Mouse (Mus musculus) forebrain, embryonic 14.5 days (tissue): ENCODE results near the gene Bcorl1. TPM values are rescaled to one million over a fixed set of nuclear protein-coding genes. Genes with fewer than 3 reads are reported as not detected.
"Not testable (repeated sequence)": the region's sequence is repeated elsewhere in the genome, so short reads cannot be mapped to it uniquely, and the experiment has no call there.

Source experiments
- ATAC-seq: fragments of 200-750 bp; cut with Nextera tagmentation; 2 replicates; pipeline ENCODE4 v1.8.0; 2017; ENCODE audit warnings: mild to moderate bottlenecking, moderate library complexity
- DNase-seq: peaks from one replicate; pipeline ENCODE4 v3.0.0-alpha.2; 2015; ENCODE audit warnings: low spot score
- H3K27ac ChIP-seq: fragments of 300-500 bp; sonication (generic); 2 replicates; pipeline ENCODE4 v1.5.1; 2014; ENCODE audit warnings: low read depth, mild to moderate bottlenecking, control low read depth, low read length, moderate library complexity
- H3K27me3 ChIP-seq: fragments of 300-500 bp; sonication (generic); replicated peaks from 2 replicates; pipeline ENCODE4 v1.6.1; 2014; ENCODE audit warnings: low read length, control low read depth, mixed read lengths; ENCODE audit not compliant: control insufficient read depth, insufficient read depth
- H3K36me3 ChIP-seq: fragments of 300-500 bp; sonication (generic); 2 replicates; pipeline ENCODE4 v1.6.1; 2014; ENCODE audit warnings: low read length, control low read depth; ENCODE audit not compliant: control insufficient read depth, insufficient read depth
- H3K4me1 ChIP-seq: fragments of 300-500 bp; sonication (generic); 2 replicates; pipeline ENCODE4 v1.6.1; 2014; ENCODE audit warnings: antibody characterized with exemption, low read length, control low read depth; ENCODE audit not compliant: control insufficient read depth, insufficient read depth
- H3K4me2 ChIP-seq: fragments of 300-500 bp; sonication (generic); 2 replicates; pipeline ENCODE4 v1.6.1; 2014; ENCODE audit warnings: mild to moderate bottlenecking, control low read depth, low read length
- H3K4me3 ChIP-seq: fragments of 300-500 bp; sonication (generic); 2 replicates; pipeline ENCODE4 v1.5.1; 2014; ENCODE audit warnings: low read depth, low read length, control low read depth
- H3K9ac ChIP-seq: fragments of 300-500 bp; sonication (generic); 2 replicates; pipeline ENCODE4 v1.6.1; 2014; ENCODE audit warnings: mild to moderate bottlenecking, low read length, control low read depth, moderate library complexity
- H3K9me3 ChIP-seq: fragments of 300-500 bp; sonication (generic); replicated peaks from 2 replicates; pipeline ENCODE4 v1.6.1; 2016; ENCODE audit warnings: low read length, control low read depth, mixed read lengths; ENCODE audit not compliant: control insufficient read depth
- WGBS: fragments of 180-500 bp; shearing (Covaris S2); extraction: QIAGEN DNeasy Blood & Tissue Kit; methylation state at CpG from one replicate; pipeline ENCODE4 v1.1.7; 2014; 5-methylcytosine and 5-hydroxymethylcytosine counted together
- polyA plus RNA-seq: library from polyadenylated mRNA; unstranded; fragments of >200 nt; fragmentation: Nextera tagmentation; extraction: Ambion mirVana; gene quantifications from 2 replicates; pipeline ENCODE4 v1.2.1, GENCODE M21; 2014

Bcorl1 gene
- polyA plus RNA-seq, 1 experiment from 2014 or later, result 4.7 TPM

- H3K4me3 ChIP-seq, result no peak overlapping the region
- no peak for ATAC-seq
- DNase-seq, result no peak
These were observed 87.9 kb downstream of the Bcorl1 start for GRCm38 (mm10) chrX:48429100-48429499.

GRCm38 (mm10) chrX:48429538-48429937 is 88.4 kb downstream of the Bcorl1 start:
- ATAC-seq, result no peak
- H3K9me3 ChIP-seq, result no peaks in the 10 kb centered on the region
- no peak overlapping the region for H3K4me2 ChIP-seq
- H3K27me3 ChIP-seq, result no peaks in the 10 kb centered on the region
- 52% methylated on average over 6 of the region's 6 CpGs for WGBS
- DNase-seq, result no peak
- no peak overlapping the region for H3K4me3 ChIP-seq
- H3K4me1 ChIP-seq, result no peaks in the 10 kb centered on the region
- H3K36me3 ChIP-seq, result no peaks in the 10 kb centered on the region
- no peak overlapping the region for H3K27ac ChIP-seq
- H3K9ac ChIP-seq, result no peak overlapping the region

More at GRCm38 (mm10) chrX:48429100-48429499, 87.9 kb downstream of the Bcorl1 start:
- Histone ChIP-seq H3K4me1 (no peaks in the 10 kb centered on the region), H3K27me3 (no peaks in the 10 kb centered on the region), H3K27ac (no peak overlapping the region), H3K9me3 (no peaks in the 10 kb centered on the region), H3K9ac (no peak overlapping the region), H3K4me2 (no peak overlapping the region), H3K36me3 (no peaks in the 10 kb centered on the region)

GRCm38 (mm10) chrX:48432599-48433526 is 91.7 kb downstream of the Bcorl1 start:
- Histone ChIP-seq H3K4me2 (no peak overlapping the region), H3K36me3 (no peaks in the 10 kb centered on the region), H3K27ac (no peak overlapping the region), H3K9ac (no peak overlapping the region), H3K4me1 (no peaks in the 10 kb centered on the region), H3K4me3 (no peak overlapping the region), H3K27me3 (no peaks in the 10 kb centered on the region), H3K9me3 (no peaks in the 10 kb centered on the region)
- WGBS, result 70% methylated on average over 15 of the region's 15 CpGs
- DNase-seq (no peak), ATAC-seq (no peak)

- DNase-seq (no peak), ATAC-seq (no peak)
- Histone ChIP-seq H3K4me2 (no peak overlapping the region), H3K4me3 (no peak overlapping the region), H3K9me3 (no peaks in the 10 kb centered on the region), H3K27me3 (no peaks in the 10 kb centered on the region), H3K9ac (no peak overlapping the region), H3K4me1 (no peaks in the 10 kb centered on the region), H3K36me3 (no peaks in the 10 kb centered on the region), H3K27ac (no peak overlapping the region)
- WGBS, result 69% methylated on average over 6 of the region's 6 CpGs
These were observed 92.4 kb downstream of the Bcorl1 start for GRCm38 (mm10) chrX:48433527-48433899.

- Histone ChIP-seq H3K36me3 (no peaks in the 10 kb centered on the region), H3K4me1 (no peaks in the 10 kb centered on the region), H3K4me2 (no peak overlapping the region), H3K4me3 (no peak overlapping the region), H3K9ac (no peak overlapping the region), H3K27me3 (no peaks in the 10 kb centered on the region), H3K9me3 (no peaks in the 10 kb centered on the region), H3K27ac (no peak overlapping the region)
- 89% methylated on average over 1 of the region's 1 CpGs for WGBS
- DNase-seq (no peak), ATAC-seq (no peak)
These were observed 93.1 kb downstream of the Bcorl1 start for GRCm38 (mm10) chrX:48434251-48434650.

GRCm38 (mm10) chrX:48435477-48435900 is 94.3 kb downstream of the Bcorl1 start:
- Histone ChIP-seq H3K27ac (no peak overlapping the region), H3K36me3 (no peaks in the 10 kb centered on the region), H3K27me3 (no peaks in the 10 kb centered on the region), H3K9me3 (no peaks in the 10 kb centered on the region), H3K9ac (no peak overlapping the region), H3K4me2 (no peak overlapping the region), H3K4me1 (no peaks in the 10 kb centered on the region), H3K4me3 (no peak overlapping the region)
- WGBS, result 88% methylated on average over 9 of the region's 9 CpGs
- ATAC-seq (no peak), DNase-seq (no peak)

- DNase-seq, H3K4me1 ChIP-seq, H3K27me3 ChIP-seq, H3K9ac ChIP-seq, H3K9me3 ChIP-seq, H3K36me3 ChIP-seq, ATAC-seq, H3K27ac ChIP-seq, H3K4me3 ChIP-seq, H3K4me2 ChIP-seq: not testable (repeated sequence)
- WGBS, result 80% methylated on average over 6 of the region's 7 CpGs
These were observed 94.9 kb downstream of the Bcorl1 start for GRCm38 (mm10) chrX:48436082-48436481.

- Histone ChIP-seq H3K9me3 (no peaks in the 10 kb centered on the region), H3K36me3 (no peaks in the 10 kb centered on the region), H3K4me2 (no peak overlapping the region), H3K4me3 (no peak overlapping the region), H3K27ac (no peak overlapping the region), H3K9ac (no peak overlapping the region), H3K4me1 (no peaks in the 10 kb centered on the region), H3K27me3 (no peaks in the 10 kb centered on the region)
- no peak for ATAC-seq
- DNase-seq, result no peak
- 81% methylated on average over 4 of the region's 4 CpGs for WGBS
These were observed 97.9 kb downstream of the Bcorl1 start for GRCm38 (mm10) chrX:48439036-48439435.

- no peak for ATAC-seq
- WGBS, result 82% methylated on average over 6 of the region's 6 CpGs
- H3K27me3 ChIP-seq, result no peaks in the 10 kb centered on the region
These were observed 100.4 kb downstream of the Bcorl1 start for GRCm38 (mm10) chrX:48441548-48441947.

More at GRCm38 (mm10) chrX:48441548-48441947, 100.4 kb downstream of the Bcorl1 start:
- Histone ChIP-seq H3K27ac (no peak overlapping the region), H3K4me1 (no peaks in the 10 kb centered on the region), H3K4me2 (no peak overlapping the region), H3K36me3 (no peaks in the 10 kb centered on the region), H3K4me3 (no peak overlapping the region), H3K9me3 (no peaks in the 10 kb centered on the region), H3K9ac (no peak overlapping the region)
- DNase-seq, result no peak
